Mouse (Mus musculus): ENCODE results near the gene Tmem189.

DNA sequence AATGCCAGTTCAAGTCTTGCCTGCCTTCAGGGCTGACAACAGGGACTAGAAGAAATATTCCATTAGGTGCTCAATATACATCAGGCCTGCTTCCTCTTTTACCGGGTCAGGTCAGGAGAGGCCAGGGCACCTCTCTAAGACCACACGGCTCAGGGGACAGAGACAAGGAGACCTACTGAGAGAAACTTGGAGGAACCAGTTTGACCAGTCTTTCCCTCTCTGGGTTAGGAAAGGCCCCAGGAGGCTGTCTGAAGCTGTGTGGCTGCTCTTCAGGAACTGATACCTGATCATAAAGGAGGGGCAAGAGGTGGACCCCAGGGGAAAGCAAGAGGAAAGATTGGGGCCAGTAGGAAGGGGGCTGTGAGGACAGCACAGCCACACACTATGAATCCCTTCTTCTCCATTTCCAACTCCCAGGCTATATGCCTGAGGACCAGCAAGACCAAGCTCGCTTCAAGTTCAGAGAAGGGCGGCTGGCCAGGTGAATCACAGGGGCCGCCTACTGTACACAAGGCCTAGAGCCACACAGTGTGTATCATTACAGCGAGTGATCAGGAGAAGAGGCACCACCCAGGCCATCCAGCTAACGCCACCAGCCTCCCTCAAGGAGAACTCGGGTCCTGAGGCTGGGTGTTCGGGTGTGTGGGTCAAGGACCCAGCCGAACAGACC is 30.3 kb downstream of the Tmem189 start:
- TF ChIP-seq POLR2A (IDR thresholded peaks at IDR 0.05; ENCODE audit: low read depth, low read length) (no peak), CTCF (conservative IDR thresholded peaks at IDR 0.05; ENCODE audit: insufficient read depth, insufficient read length, low read depth, low read length) (no peak)

Measured in kidney, adult 2 months (tissue).